Mouse (Mus musculus): ENCODE data around the gene Ccdc137. TPM values are rescaled to one million over a fixed set of nuclear protein-coding genes. Genes with fewer than 3 reads are reported as not detected.

The Ccdc137 gene
- polyA plus RNA-seq, 1 experiment from 2014 or later, result 35.1 TPM

GRCm38 (mm10) chr11:120465521-120465920 lies 7.6 kb downstream of the Ccdc137 start:
- no peaks in the 10 kb centered on the region for H3K9me3 ChIP-seq
- no peak for ATAC-seq (ENCODE audit: low FRiP score, low read depth)
- H3K4me1 ChIP-seq, result peaks cover 24% of the 10 kb centered on the region
- peaks cover 55% of the 10 kb centered on the region for H3K36me3 ChIP-seq
- H3K27ac ChIP-seq (replicated peaks), result no peak overlapping the region
- H3K4me2 ChIP-seq (replicated peaks), result no peak overlapping the region
- WGBS, result 97% methylated on average over 4 of the region's 4 CpGs
- no peaks in the 10 kb centered on the region for H3K27me3 ChIP-seq
- H3K4me3 ChIP-seq, result no peak overlapping the region
- no peak overlapping the region for H3K9ac ChIP-seq (replicated peaks)

- H3K4me2 ChIP-seq (replicated peaks), result peak within 1 kb of the TSS; percentile 92
- under 1% methylated on average over 53 of the region's 54 CpGs for WGBS
- peak within 1 kb of the TSS; percentile 82 for H3K27ac ChIP-seq (replicated peaks)
- peaks cover 55% of the 10 kb centered on the region for H3K36me3 ChIP-seq
- ATAC-seq (ENCODE audit: low FRiP score, low read depth), result peak; percentile 100
- peak within 1 kb of the TSS; percentile 95 for H3K4me3 ChIP-seq
- H3K9me3 ChIP-seq, result no peaks in the 10 kb centered on the region
- H3K27me3 ChIP-seq, result no peaks in the 10 kb centered on the region
- peaks cover 24% of the 10 kb centered on the region for H3K4me1 ChIP-seq
- peak within 1 kb of the TSS; percentile 86 for H3K9ac ChIP-seq (replicated peaks)
These were observed 9.3 kb downstream of the Ccdc137 start, which contains the start of gene Arl16 for GRCm38 (mm10) chr11:120467051-120467735. Gene Arl16, minus strand, starts transcription at chr11:120467607.

- peak overlapping the region; percentile 82 for H3K9ac ChIP-seq (replicated peaks)
- under 1% methylated on average over 33 of the region's 33 CpGs for WGBS
- peak; percentile 67 for ATAC-seq (ENCODE audit: low FRiP score, low read depth)
- peak overlapping the region; percentile 92 for H3K4me2 ChIP-seq (replicated peaks)
- peaks cover 24% of the 10 kb centered on the region for H3K4me1 ChIP-seq
- no peaks in the 10 kb centered on the region for H3K27me3 ChIP-seq
- H3K27ac ChIP-seq (replicated peaks), result peak overlapping the region; percentile 72
- H3K9me3 ChIP-seq, result no peaks in the 10 kb centered on the region
- peak overlapping the region; percentile 95 for H3K4me3 ChIP-seq
- peaks cover 56% of the 10 kb centered on the region for H3K36me3 ChIP-seq
These were observed 9.8 kb downstream of the Ccdc137 start for GRCm38 (mm10) chr11:120467736-120468092.

GRCm38 (mm10) chr11:120472052-120472451 lies 14.1 kb downstream of the Ccdc137 start:
- H3K36me3 ChIP-seq, result peaks cover 79% of the 10 kb centered on the region
- no peak overlapping the region for H3K27ac ChIP-seq (replicated peaks)
- H3K4me2 ChIP-seq (replicated peaks), result no peak overlapping the region
- H3K4me3 ChIP-seq, result no peak overlapping the region
- H3K4me1 ChIP-seq, result peaks cover 10% of the 10 kb centered on the region
- H3K9ac ChIP-seq (replicated peaks), result no peak overlapping the region
- no peaks in the 10 kb centered on the region for H3K9me3 ChIP-seq
- H3K27me3 ChIP-seq, result no peaks in the 10 kb centered on the region
- WGBS, result 98% methylated on average over 6 of the region's 6 CpGs
- ATAC-seq (ENCODE audit: low FRiP score, low read depth), result no peak

- 93% methylated on average over 7 of the region's 7 CpGs for WGBS
- no peak for ATAC-seq (ENCODE audit: low FRiP score, low read depth)
- H3K27me3 ChIP-seq, result no peaks in the 10 kb centered on the region
- peak overlapping the region; percentile 88 for H3K9ac ChIP-seq (replicated peaks)
- H3K4me3 ChIP-seq, result peak overlapping the region; percentile 89
- peak overlapping the region; percentile 81 for H3K4me2 ChIP-seq (replicated peaks)
- H3K27ac ChIP-seq (replicated peaks), result peak overlapping the region; percentile 87
- peaks cover 21% of the 10 kb centered on the region for H3K4me1 ChIP-seq
- H3K36me3 ChIP-seq, result peaks cover 72% of the 10 kb centered on the region
- no peaks in the 10 kb centered on the region for H3K9me3 ChIP-seq
These were observed 25.6 kb downstream of the Ccdc137 start for GRCm38 (mm10) chr11:120483448-120483934.

- peak; percentile 95 for ATAC-seq (ENCODE audit: low FRiP score, low read depth)
- H3K9me3 ChIP-seq, result no peaks in the 10 kb centered on the region
- WGBS, result under 1% methylated on average over 60 of the region's 60 CpGs
- H3K4me2 ChIP-seq (replicated peaks), result peak within 1 kb of the TSS; percentile 81
- peak within 1 kb of the TSS; percentile 87 for H3K27ac ChIP-seq (replicated peaks)
- peaks cover 69% of the 10 kb centered on the region for H3K36me3 ChIP-seq
- peak within 1 kb of the TSS; percentile 88 for H3K9ac ChIP-seq (replicated peaks)
- peaks cover 21% of the 10 kb centered on the region for H3K4me1 ChIP-seq
- H3K27me3 ChIP-seq, result no peaks in the 10 kb centered on the region
- H3K4me3 ChIP-seq, result peak within 1 kb of the TSS; percentile 89
These were observed 26.5 kb downstream of the Ccdc137 start, which contains the start of gene Mrpl12 for GRCm38 (mm10) chr11:120484265-120484981. Gene Mrpl12, plus strand, starts transcription at chr11:120484613.

- no peaks in the 10 kb centered on the region for H3K27me3 ChIP-seq
- H3K4me2 ChIP-seq (replicated peaks), result peak overlapping the region; percentile 81
- peaks cover 64% of the 10 kb centered on the region for H3K36me3 ChIP-seq
- WGBS, result 10% methylated on average over 10 of the region's 10 CpGs
- H3K4me3 ChIP-seq, result peak overlapping the region; percentile 89
- H3K9me3 ChIP-seq, result no peaks in the 10 kb centered on the region
- no peak overlapping the region for H3K27ac ChIP-seq (replicated peaks)
- ATAC-seq (ENCODE audit: low FRiP score, low read depth), result no peak
- peak overlapping the region; percentile 88 for H3K9ac ChIP-seq (replicated peaks)
- peaks cover 21% of the 10 kb centered on the region for H3K4me1 ChIP-seq
These were observed 27.3 kb downstream of the Ccdc137 start for GRCm38 (mm10) chr11:120485251-120485650.

GRCm38 (mm10) chr11:120488516-120488915 lies 30.6 kb downstream of the Ccdc137 start:
- Histone ChIP-seq H3K4me2 (replicated peaks) (no peak overlapping the region), H3K4me1 (peaks cover 45% of the 10 kb centered on the region), H3K4me3 (no peak overlapping the region), H3K27me3 (no peaks in the 10 kb centered on the region), H3K9me3 (no peaks in the 10 kb centered on the region), H3K36me3 (peaks cover 33% of the 10 kb centered on the region), H3K27ac (replicated peaks) (no peak overlapping the region), H3K9ac (replicated peaks) (no peak overlapping the region)
- no peak for ATAC-seq (ENCODE audit: low FRiP score, low read depth)
- WGBS, result 85% methylated on average over 4 of the region's 4 CpGs

GRCm38 (mm10) chr11:120489054-120489761 lies 31.3 kb downstream of the Ccdc137 start:
- Histone ChIP-seq H3K36me3 (peaks cover 31% of the 10 kb centered on the region), H3K9me3 (no peaks in the 10 kb centered on the region), H3K9ac (replicated peaks) (0 out of 2 replicates have a peak overlapping the region, but pooled peaks have one; percentile 7), H3K4me1 (peaks cover 44% of the 10 kb centered on the region), H3K4me3 (no peak overlapping the region), H3K4me2 (replicated peaks) (no peak overlapping the region), H3K27me3 (no peaks in the 10 kb centered on the region), H3K27ac (replicated peaks) (no peak overlapping the region)
- ATAC-seq (ENCODE audit: low FRiP score, low read depth), result peak; percentile 25; the same call in 1 of the 2 replicates
- 62% methylated on average over 4 of the region's 4 CpGs for WGBS

- H3K9me3 ChIP-seq, result no peaks in the 10 kb centered on the region
- H3K4me3 ChIP-seq, result peak overlapping the region; percentile 93
- WGBS, result 40% methylated on average over 4 of the region's 4 CpGs
- peak overlapping the region; percentile 73 for H3K27ac ChIP-seq (replicated peaks)
- H3K4me1 ChIP-seq, result peaks cover 39% of the 10 kb centered on the region
- H3K9ac ChIP-seq (replicated peaks), result peak overlapping the region; percentile 40; the same call in 1 of the 2 replicates
- H3K36me3 ChIP-seq, result peaks cover 44% of the 10 kb centered on the region
- peak overlapping the region; percentile 95 for H3K4me2 ChIP-seq (replicated peaks)
- H3K27me3 ChIP-seq, result no peaks in the 10 kb centered on the region
- no peak for ATAC-seq (ENCODE audit: low FRiP score, low read depth)
These were observed 32.6 kb downstream of the Ccdc137 start for GRCm38 (mm10) chr11:120490291-120491046.
